Mouse (Mus musculus) intestine, postnatal 0 days (tissue): Measurements from ENCODE around the gene Rreb1. TPM values are rescaled to one million over a fixed set of nuclear protein-coding genes. Genes with fewer than 3 reads are reported as not detected.

ENCODE experiments used
- ATAC-seq: fragments of 200-750 bp; cut with Nextera tagmentation; 2 replicates; pipeline ENCODE4 v1.8.0; 2017; ENCODE audit warnings: mild to moderate bottlenecking, moderate TSS enrichment, moderate library complexity
- H3K27ac ChIP-seq: fragments of 300-500 bp; sonication (generic); 2 replicates; pipeline ENCODE4 v1.5.1; 2014; ENCODE audit warnings: mild to moderate bottlenecking, low read depth, low read length, moderate library complexity
- H3K27me3 ChIP-seq: fragments of 300-500 bp; sonication (generic); replicated peaks from 2 replicates; pipeline ENCODE4 v1.6.1; 2014; ENCODE audit warnings: low read length, mixed read lengths; ENCODE audit not compliant: control insufficient read depth, insufficient read depth
- H3K36me3 ChIP-seq: fragments of 300-500 bp; sonication (generic); 2 replicates; pipeline ENCODE4 v1.6.1; 2014; ENCODE audit warnings: mild to moderate bottlenecking, moderate library complexity; ENCODE audit not compliant: control insufficient read depth, insufficient read depth
- H3K4me1 ChIP-seq: fragments of 300-500 bp; sonication (generic); replicated peaks from 2 replicates; pipeline ENCODE4 v1.6.1; 2014; ENCODE audit warnings: antibody characterized with exemption, low read length, mixed read lengths; ENCODE audit not compliant: control insufficient read depth, insufficient read depth
- H3K4me2 ChIP-seq: fragments of 300-500 bp; sonication (generic); replicated peaks from 2 replicates; pipeline ENCODE4 v1.6.1; 2014; ENCODE audit warnings: low read depth, mild to moderate bottlenecking, moderate library complexity
- H3K4me3 ChIP-seq: fragments of 300-500 bp; sonication (generic); 2 replicates; pipeline ENCODE4 v1.5.1; 2014; ENCODE audit warnings: low read depth, low read length
- H3K9ac ChIP-seq: fragments of 300-500 bp; sonication (generic); 2 replicates; pipeline ENCODE4 v1.6.1; 2014; ENCODE audit warnings: mild to moderate bottlenecking, low read depth, low read length
- H3K9me3 ChIP-seq: fragments of 300-500 bp; sonication (generic); 2 replicates; pipeline ENCODE4 v1.6.1; 2016; ENCODE audit warnings: mixed run types; ENCODE audit not compliant: control insufficient read depth
- CTCF ChIP-seq: sonication (generic); IDR thresholded peaks from 2 replicates; pipeline ENCODE4 v1.5.1; 2016; ENCODE audit warnings: low read depth, mild to moderate bottlenecking, control low read depth, antibody characterized with exemption, moderate library complexity
- WGBS: fragments of 180-500 bp; shearing (Covaris S2); extraction: QIAGEN DNeasy Blood & Tissue Kit; methylation state at CpG from one replicate; pipeline ENCODE4 v1.1.7; 2014; 5-methylcytosine and 5-hydroxymethylcytosine counted together
- polyA plus RNA-seq: library from polyadenylated mRNA; unstranded; fragments of >200 nt; fragmentation: Nextera tagmentation; extraction: Ambion mirVana; gene quantifications from 2 replicates; pipeline ENCODE4 v1.2.1, GENCODE M21; 2015

The Rreb1 gene
- polyA plus RNA-seq, 1 experiment from 2014 or later = 10.6 TPM

- Histone ChIP-seq H3K9me3 (no peaks in the 10 kb centered on the region), H3K36me3 (peaks cover 73% of the 10 kb centered on the region), H3K4me1 (0 out of 2 replicates have a peak, but pooled peaks cover under 1% of the 10 kb centered on the region), H3K4me3 (no peak overlapping the region), H3K9ac (no peak overlapping the region), H3K27me3 (no peaks in the 10 kb centered on the region), H3K4me2 (no peak overlapping the region), H3K27ac (no peak overlapping the region)
- no peak for ATAC-seq
- whole genome bisulfite sequencing = 76% methylated on average over 3 of the region's 3 CpGs
- TF ChIP-seq CTCF = no peak
Observed at GRCm38 (mm10) chr13:37903036-37903435, 124.8 kb downstream of the Rreb1 start.

GRCm38 (mm10) chr13:37903476-37903875, 125.3 kb downstream of the Rreb1 start:
- Histone ChIP-seq H3K36me3 (peaks cover 74% of the 10 kb centered on the region), H3K9ac (no peak overlapping the region), H3K4me2 (no peak overlapping the region), H3K4me1 (peaks cover 4% of the 10 kb centered on the region; the same call in 1 of the 2 replicates), H3K27ac (no peak overlapping the region), H3K27me3 (no peaks in the 10 kb centered on the region), H3K9me3 (no peaks in the 10 kb centered on the region), H3K4me3 (no peak overlapping the region)
- ATAC-seq = no peak
- WGBS = 75% methylated on average over 4 of the region's 4 CpGs
- TF ChIP-seq CTCF = no peak

- Histone ChIP-seq H3K27me3 (no peaks in the 10 kb centered on the region), H3K9me3 (no peaks in the 10 kb centered on the region), H3K27ac (no peak overlapping the region), H3K4me2 (no peak overlapping the region), H3K9ac (no peak overlapping the region), H3K36me3 (peaks cover 68% of the 10 kb centered on the region), H3K4me1 (peaks cover 9% of the 10 kb centered on the region), H3K4me3 (no peak overlapping the region)
- no peak for TF ChIP-seq CTCF
- 92% methylated on average over 6 of the region's 6 CpGs for WGBS
- no peak for ATAC-seq
Observed at GRCm38 (mm10) chr13:37904436-37904835, 126.2 kb downstream of the Rreb1 start.

- Histone ChIP-seq H3K4me2 (no peak overlapping the region), H3K9me3 (no peaks in the 10 kb centered on the region), H3K36me3 (peaks cover 48% of the 10 kb centered on the region), H3K27me3 (no peaks in the 10 kb centered on the region), H3K4me3 (no peak overlapping the region), H3K27ac (peak overlapping the region; percentile 77), H3K4me1 (peaks cover 16% of the 10 kb centered on the region), H3K9ac (no peak overlapping the region; the same call in 1 of the 2 replicates)
- WGBS = 46% methylated on average over 9 of the region's 9 CpGs
- peak; percentile 46; the same call in 1 of the 2 replicates for ATAC-seq
- no peak for TF ChIP-seq CTCF
Observed at GRCm38 (mm10) chr13:37908061-37908460, 129.9 kb downstream of the Rreb1 start.

GRCm38 (mm10) chr13:37908493-37908892, 130.3 kb downstream of the Rreb1 start:
- peak; percentile 23 for ATAC-seq

GRCm38 (mm10) chr13:37909225-37909624, 131.0 kb downstream of the Rreb1 start:
- Histone ChIP-seq H3K9ac (no peak overlapping the region), H3K27ac (peak overlapping the region; percentile 77), H3K4me2 (no peak overlapping the region), H3K4me3 (no peak overlapping the region), H3K4me1 (peaks cover 19% of the 10 kb centered on the region), H3K27me3 (no peaks in the 10 kb centered on the region), H3K9me3 (no peaks in the 10 kb centered on the region), H3K36me3 (peaks cover 43% of the 10 kb centered on the region)
- TF ChIP-seq CTCF = no peak
- ATAC-seq = peak; percentile 69
- 36% methylated on average over 2 of the region's 2 CpGs for WGBS

More at GRCm38 (mm10) chr13:37908493-37908892, 130.3 kb downstream of the Rreb1 start:
- H3K27ac ChIP-seq = peak overlapping the region; percentile 77
- H3K36me3 ChIP-seq = peaks cover 44% of the 10 kb centered on the region
- no peaks in the 10 kb centered on the region for H3K27me3 ChIP-seq
- WGBS = 46% methylated on average over 6 of the region's 6 CpGs
- H3K9ac ChIP-seq = no peak overlapping the region; the same call in 1 of the 2 replicates
- H3K4me3 ChIP-seq = no peak overlapping the region
- H3K4me1 ChIP-seq = peaks cover 19% of the 10 kb centered on the region
- H3K4me2 ChIP-seq = no peak overlapping the region
- TF ChIP-seq CTCF = no peak
- H3K9me3 ChIP-seq = no peaks in the 10 kb centered on the region
